Mouse (Mus musculus) left cerebral cortex, adult 2 months (tissue): ENCODE data around the gene Yars2. TPM values are rescaled to one million over a fixed set of nuclear protein-coding genes. Genes with fewer than 3 reads are reported as not detected.
A peak's percentile ranks its signal among the peaks of the same experiment; 100 is the strongest.
"Not testable (repeated sequence)": the region's sequence is repeated elsewhere in the genome, so short reads cannot be mapped to it uniquely, and the experiment has no call there.

Experiments used
- DNase-seq, 2 experiments: peaks; one replicate each; pipeline ENCODE4 v3.0.0; 2021 to 2022; ENCODE audit warnings: low spot score in 2 of 2, mixed read lengths in 1 of 2; ENCODE audit errors: extremely low spot score in 1 of 2
- H3K27ac ChIP-seq: fragments of 200-600 bp; 2 replicates; pipeline ENCODE4 v1.8.1; 2022
- H3K4me3 ChIP-seq: fragments of 200-600 bp; 2 replicates; pipeline ENCODE4 v1.8.1; 2022
- CTCF ChIP-seq: fragments of 200-600 bp; IDR thresholded peaks from 2 replicates; pipeline ENCODE4 v1.8.1; 2022; ENCODE audit warnings: antibody characterized with exemption, mild to moderate bottlenecking, moderate library complexity
- intact Hi-C: fragments of 180-260 bp; cut with DNase I; formaldehyde crosslinking; loops from one replicate; pipeline ENCODE4 v1.15.1; 2025
- total RNA-seq, 2 experiments: library from RNA; stranded (reverse); gene quantifications; 2 replicates each; pipeline ENCODE4 v1.2.3; 2021

The Yars2 gene
- total RNA-seq, 2 experiments from 2014 or later, result 24.1 to 28.3 TPM

GRCm38 (mm10) chr16:16303888-16304287, 1.1 kb downstream of the Yars2 start:
- H3K4me3 ChIP-seq, result peak overlapping the region; percentile 96
- peak; percentile 39 for TF ChIP-seq CTCF
- no peak for DNase-seq
- intact Hi-C loops, result loop anchor here (2.0 to 5.0 kb wide), 4 partner anchors 53 to 568 kb away; partner anchors contain the start of genes Dnm1l, Mzt2, Top3b and Vpreb1
- H3K27ac ChIP-seq, result peak overlapping the region; percentile 95

GRCm38 (mm10) chr16:16311319-16311718, 8.6 kb downstream of the Yars2 start:
- no peak for TF ChIP-seq CTCF
- no peak for DNase-seq
- intact Hi-C loops, result no loop called here
- Histone ChIP-seq H3K4me3 (no peak overlapping the region), H3K27ac (no peak overlapping the region)

- DNase-seq, result no peak
- H3K4me3 ChIP-seq, result no peak overlapping the region
- intact Hi-C loops, result loop anchor here (10.0 kb wide), 1 partner anchor 559 kb away; no protein-coding TSS in a partner anchor
These were observed 23.1 kb downstream of the Yars2 start for GRCm38 (mm10) chr16:16325775-16326336.

GRCm38 (mm10) chr16:16346420-16346819, 43.7 kb downstream of the Yars2 start:
- TF ChIP-seq CTCF, result no peak
- intact Hi-C loops, result no loop called here
- no peak for DNase-seq
- H3K4me3 ChIP-seq, result no peak overlapping the region
- no peak overlapping the region for H3K27ac ChIP-seq

More at GRCm38 (mm10) chr16:16325775-16326336, 23.1 kb downstream of the Yars2 start:
- no peak for TF ChIP-seq CTCF
- no peak overlapping the region for H3K27ac ChIP-seq

- no peak for DNase-seq
- peak overlapping the region; percentile 96 for H3K27ac ChIP-seq
These were observed 55.1 kb downstream of the Yars2 start for GRCm38 (mm10) chr16:16357908-16358307.

GRCm38 (mm10) chr16:16358481-16359100, 55.8 kb downstream of the Yars2 start, which contains the start of gene Dnm1l:
Gene Dnm1l (minus strand): TSS chr16:16358959.
- intact Hi-C loops, result loop anchor here (5.0 kb wide), 3 partner anchors 56 to 514 kb away; partner anchors contain the start of genes Top3b, Vpreb1 and Yars2
- DNase-seq, result peak; percentile 91 to 94
- Histone ChIP-seq H3K4me3 (peak within 1 kb of the TSS; percentile 96), H3K27ac (peak within 1 kb of the TSS; percentile 96)
- peak; percentile 22 for TF ChIP-seq CTCF

More at GRCm38 (mm10) chr16:16357908-16358307, 55.1 kb downstream of the Yars2 start:
- H3K4me3 ChIP-seq, result peak overlapping the region; percentile 96
- intact Hi-C loops, result loop anchor here (5.0 kb wide), 3 partner anchors 56 to 514 kb away; partner anchors contain the start of genes Top3b, Vpreb1 and Yars2
- TF ChIP-seq CTCF, result no peak; the same call in 1 of the 2 replicates

GRCm38 (mm10) chr16:16359101-16359482, 56.3 kb downstream of the Yars2 start:
- intact Hi-C loops, result loop anchor here (5.0 kb wide), 3 partner anchors 57 to 513 kb away; partner anchors contain the start of genes Top3b, Vpreb1 and Yars2
- not testable (repeated sequence) for DNase-seq
- Histone ChIP-seq H3K27ac (peak overlapping the region; percentile 96), H3K4me3 (peak overlapping the region; percentile 96)

Other genes with a start within 250 kb of the Yars2 start
- 1 to 10 TPM; 5.9 to 9.6 TPM for gene Pkp2, start 89.6 kb upstream of the Yars2 start, total RNA-seq
- gene Dnm1l, start 56.0 kb downstream of the Yars2 start, total RNA-seq, result 100 to 1,000 TPM; 197 to 198 TPM